Mouse (Mus musculus) naive thymus-derived CD4-positive, alpha-beta T cell, adult 2 months (primary cell): ENCODE results near the gene Pola1.
"Not testable (repeated sequence)": the region's sequence is repeated elsewhere in the genome, so short reads cannot be mapped to it uniquely, and the experiment has no call there.

Experiments
- DNase-seq: peaks from one replicate; pipeline ENCODE4 v3.0.0-alpha.2; 2011; ENCODE audit warnings: low read depth

Gene Pola1

DNA sequence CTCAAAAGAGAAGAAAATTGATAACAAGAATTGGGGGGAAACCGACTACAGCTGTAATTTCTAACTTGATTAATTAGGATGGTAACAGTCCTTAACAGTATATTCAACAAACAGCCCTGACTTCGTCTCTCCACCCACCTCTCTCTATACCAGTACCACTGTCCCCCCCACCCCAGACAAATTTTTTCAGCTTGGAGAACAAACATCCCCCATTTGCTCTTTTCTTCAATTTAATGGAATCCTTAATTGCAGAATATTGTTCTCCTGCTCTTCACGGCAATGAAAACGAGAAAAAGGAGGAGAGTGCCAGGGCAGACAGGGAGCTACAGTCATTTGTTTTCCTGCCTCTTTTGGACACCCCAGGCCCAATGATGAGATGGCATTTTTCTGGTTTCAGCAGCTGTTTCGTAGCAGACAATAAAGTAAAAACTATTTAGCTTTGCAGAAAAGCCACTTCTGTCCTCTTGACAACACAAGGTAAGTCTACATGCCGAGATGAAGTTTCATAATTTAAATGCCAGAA, 202.2 kb downstream of the Pola1 start:
- no peak for DNase-seq

DNA sequence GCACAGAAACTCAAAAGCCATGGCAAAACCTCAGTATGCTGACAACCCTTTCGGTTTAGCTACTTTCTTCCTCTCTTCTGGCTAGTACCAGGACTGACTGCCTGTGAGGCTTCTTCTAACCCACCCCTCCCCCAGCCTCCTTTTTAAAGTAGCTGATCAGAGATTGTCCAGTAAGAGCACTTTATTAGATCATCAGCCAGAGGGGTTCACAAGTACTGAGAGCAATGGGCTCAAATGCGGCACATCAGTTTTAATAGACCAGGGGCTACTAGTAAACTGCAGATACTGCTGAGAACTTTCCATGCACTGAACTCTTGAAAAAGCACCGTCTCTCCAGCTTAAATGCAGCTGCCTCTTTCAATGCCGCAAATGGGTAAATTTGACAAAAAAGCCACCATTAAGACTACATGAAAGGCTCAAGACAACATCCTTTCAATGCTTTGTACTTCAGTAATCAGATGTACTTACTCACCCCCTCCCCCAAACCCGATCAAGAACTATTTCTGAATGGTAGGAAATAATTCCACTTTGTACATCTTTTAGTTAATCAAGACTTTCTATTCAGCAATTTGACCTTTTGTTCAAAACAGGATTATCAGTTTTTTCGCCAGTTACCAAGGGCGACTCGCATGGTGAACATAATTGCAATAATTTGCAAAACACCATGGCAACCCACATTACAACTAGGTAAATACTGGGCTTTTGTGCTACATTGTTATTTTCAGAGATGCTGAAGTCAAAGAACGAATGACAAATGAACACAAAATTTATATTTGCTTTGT, 202.8 kb downstream of the Pola1 start:
- no peak for DNase-seq

DNA sequence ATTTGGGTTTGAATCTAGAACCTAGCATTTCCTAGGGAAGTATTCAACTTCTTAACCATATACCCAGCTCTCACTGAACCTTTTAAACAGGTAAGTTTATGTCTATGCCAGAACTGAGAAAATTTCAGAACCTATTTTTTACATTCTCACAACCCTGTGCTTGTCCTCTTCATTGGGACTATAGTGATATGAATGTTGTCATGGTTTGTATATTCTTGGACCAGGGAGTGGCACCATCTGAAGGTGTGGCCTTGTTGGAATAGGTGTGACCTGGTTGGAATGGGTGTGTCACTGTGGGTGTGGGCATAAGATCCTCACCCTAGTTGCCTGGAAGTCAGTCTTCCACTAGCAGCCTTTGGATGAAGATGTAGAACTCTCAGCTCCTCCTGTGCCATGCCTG, 231.1 kb downstream of the Pola1 start:
- not testable (repeated sequence) for DNase-seq

DNA sequence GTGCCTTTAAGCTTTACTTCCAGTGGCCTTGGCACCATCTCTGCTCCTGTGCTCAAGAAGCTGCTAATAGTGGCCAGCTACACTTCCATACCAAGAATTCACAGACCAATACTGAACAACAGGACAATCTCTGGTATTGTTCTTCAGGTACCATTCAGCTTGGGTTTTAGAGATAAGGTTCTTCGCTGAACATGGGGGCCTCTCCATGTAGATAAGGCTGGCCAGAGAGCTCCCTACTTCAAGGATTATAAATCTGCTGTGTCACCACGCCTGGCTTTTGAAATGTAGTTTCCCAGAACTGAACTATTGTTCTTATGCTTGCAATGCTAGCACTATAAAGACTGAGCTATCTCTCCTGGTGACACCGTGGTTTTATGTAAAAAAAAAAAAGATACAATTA, 234.9 kb downstream of the Pola1 start:
- no peak for DNase-seq

DNA sequence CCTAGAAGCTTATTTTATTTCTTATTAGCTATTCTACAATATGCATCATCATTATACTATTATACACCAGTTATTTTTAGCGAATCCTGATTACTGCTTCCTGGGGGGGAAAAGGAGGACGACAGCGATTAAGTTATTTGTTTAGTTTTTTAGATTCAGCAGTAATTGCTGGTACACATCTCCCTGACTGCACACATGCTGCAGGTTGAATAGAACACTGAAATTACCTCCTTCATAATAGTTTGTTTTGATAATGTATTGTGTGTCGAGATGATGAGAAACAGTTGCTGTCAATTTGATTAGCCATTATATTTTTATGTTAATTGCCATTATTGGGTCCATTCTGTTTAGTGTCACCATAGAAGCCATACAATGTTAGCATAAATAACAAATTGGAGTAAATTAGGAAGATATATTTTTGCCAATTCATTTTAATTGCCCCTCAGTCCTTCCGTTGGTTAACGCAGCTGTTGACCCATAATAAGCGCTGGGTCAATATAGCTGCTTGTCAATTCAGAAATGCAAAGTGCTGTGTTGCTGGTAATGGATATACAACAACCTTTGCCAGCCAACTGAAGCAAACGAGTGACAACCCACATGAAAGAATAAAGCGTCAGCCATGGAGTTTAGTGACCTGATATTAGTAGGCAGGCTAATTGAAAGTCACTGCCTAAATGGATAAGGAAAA, 254.5 kb downstream of the Pola1 start:
- DNase-seq: no peak

DNA sequence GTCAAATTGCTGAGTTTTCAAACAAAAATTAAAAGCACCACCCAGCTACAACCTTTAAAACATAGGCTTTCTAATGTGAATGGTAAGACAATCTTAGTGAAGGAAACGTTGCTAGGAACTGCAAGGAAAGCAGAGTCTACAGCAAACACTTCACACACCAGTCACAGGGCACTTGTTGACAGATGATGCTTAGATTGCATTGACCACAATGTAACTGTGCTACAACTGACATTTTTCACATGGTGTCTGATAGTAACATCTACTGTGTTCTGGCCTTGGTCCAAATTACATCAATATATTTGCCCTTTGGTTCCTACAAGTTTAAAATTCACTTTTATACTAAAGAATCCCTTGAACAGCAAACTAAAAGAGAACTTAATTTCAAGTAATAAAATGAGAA, 258.5 kb downstream of the Pola1 start:
- no peak for DNase-seq

DNA sequence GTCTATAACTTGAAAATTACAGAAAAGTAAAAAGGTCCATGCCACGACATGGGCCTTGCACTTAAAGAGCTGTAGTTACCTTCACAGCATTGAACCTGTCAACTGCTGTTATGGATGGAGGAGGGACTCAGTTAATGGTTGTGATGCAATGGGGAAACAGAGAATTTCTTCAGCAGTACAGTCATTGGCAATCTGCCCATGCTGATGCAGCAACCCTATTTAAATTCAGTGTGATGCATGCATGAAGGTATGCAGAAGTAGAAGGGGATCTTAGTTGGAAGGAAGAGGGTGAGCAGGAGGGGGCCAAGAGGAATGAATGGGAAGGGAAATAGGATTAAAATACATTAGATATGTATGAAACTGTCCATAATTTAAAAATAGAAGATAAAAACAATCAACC, 262.2 kb downstream of the Pola1 start:
- DNase-seq: no peak

DNA sequence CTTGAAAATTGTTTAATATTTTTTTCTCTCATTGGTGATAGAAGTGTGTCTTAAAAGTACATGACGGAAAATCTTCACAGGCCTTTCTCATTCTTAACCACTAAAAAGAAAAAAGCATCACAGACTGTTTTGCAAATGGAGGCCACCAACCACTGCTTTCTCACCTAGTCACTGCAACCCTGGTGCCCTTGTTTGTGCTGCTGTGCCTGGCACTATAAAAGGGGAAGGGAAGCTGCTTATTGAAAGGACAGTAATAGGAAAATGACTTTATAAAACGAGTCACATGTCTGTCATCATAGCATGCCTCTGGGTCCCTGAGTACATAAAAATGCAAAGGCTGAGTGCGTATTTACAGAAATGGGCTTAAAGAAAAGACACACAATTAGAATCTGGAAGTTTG, 263.7 kb downstream of the Pola1 start:
- no peak for DNase-seq

DNA sequence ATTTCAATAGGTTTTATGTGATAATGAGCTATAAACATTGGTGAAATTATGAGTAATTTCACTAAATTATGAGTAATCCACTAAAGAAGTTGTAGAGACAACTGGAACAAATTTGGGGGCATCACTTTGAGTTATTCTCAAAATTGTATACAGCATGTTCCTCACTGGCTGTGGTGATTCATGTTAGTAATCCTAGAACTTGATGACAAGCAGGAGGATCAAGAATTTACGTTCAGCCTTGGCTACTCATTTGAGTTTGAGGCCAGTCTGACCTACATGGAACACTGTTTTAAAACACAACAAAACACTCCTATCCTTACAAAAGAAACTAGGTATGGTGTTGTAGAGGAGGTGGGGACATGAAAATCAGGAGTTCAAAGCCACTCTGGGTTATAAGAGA, 310.6 kb downstream of the Pola1 start:
- no peak for DNase-seq

DNA sequence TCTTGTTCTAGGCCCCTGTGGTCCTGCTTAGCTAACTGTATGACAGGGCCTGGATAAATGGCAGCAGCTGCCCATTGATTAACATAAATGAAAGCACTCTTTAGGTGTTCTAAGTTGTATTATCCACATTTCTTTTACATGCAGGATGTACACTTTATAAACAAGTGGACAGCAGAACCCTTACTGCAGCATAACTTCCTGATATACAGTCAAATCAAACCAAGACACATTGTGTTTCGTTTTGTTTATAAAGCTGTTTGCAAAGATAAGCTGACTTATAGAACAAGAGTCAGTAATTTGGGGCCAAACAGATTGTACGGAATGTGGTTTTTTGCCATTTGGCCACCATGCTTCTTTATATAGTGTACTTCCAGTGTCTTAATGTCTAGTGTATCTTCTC, 312.0 kb downstream of the Pola1 start:
- DNase-seq: no peak

DNA sequence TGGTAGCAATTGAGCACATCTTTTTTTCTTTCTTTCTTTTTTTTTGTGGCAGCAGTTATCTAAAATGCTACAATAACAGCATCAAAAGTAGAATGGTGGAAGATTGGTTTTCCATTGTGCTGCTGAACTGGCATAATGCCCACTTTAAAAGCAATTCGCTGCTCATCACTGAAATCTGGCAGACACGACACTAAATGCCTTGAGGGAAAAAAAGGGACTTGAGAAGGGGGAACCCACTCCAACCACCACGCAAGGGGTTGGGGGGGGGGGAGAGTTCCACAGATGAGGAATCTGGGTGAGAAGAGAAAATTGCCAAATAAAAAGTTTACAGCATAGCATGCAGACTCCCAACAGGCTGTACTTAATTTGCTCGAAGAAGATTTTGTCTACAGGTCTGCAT, 314.4 kb downstream of the Pola1 start:
- no peak for DNase-seq

DNA sequence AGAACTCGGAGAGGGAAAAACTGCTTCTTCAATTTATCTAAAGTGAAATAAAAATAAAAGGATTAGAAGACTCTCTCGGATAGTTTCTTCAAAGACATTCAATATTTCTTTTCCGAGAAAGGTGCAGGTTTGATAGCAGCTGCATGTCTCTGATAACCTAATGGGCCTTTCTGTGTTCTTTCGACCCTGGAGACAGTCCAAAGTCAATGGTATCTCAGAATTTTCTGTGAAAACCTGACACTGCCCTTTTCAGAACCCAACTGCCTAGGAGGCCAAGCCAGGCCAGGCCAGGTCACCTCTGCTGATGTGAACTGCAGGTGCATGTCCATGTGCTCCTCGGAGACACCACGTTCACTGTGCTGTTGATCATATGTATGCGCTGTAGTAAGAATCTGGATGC, 326.2 kb downstream of the Pola1 start:
- no peak for DNase-seq

DNA sequence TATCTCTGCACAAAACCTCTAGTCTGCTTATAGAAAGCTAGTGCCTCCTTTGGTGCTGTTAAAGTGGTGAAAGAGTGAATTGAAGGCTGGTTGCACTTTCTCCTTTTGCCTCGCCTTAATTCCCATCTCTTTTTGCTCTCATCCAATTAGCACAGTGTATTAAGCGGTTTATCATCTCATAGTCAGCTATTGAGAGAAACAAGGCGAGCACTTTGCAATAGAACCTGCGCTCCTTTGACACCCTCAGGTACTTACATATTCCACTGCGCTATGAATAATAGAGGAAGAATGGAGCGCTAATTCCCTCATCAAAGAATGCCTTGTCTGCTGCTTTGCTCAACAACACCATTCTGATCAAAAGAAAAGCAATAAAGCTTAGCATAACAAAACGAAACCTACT, 330.2 kb downstream of the Pola1 start:
- DNase-seq: no peak

DNA sequence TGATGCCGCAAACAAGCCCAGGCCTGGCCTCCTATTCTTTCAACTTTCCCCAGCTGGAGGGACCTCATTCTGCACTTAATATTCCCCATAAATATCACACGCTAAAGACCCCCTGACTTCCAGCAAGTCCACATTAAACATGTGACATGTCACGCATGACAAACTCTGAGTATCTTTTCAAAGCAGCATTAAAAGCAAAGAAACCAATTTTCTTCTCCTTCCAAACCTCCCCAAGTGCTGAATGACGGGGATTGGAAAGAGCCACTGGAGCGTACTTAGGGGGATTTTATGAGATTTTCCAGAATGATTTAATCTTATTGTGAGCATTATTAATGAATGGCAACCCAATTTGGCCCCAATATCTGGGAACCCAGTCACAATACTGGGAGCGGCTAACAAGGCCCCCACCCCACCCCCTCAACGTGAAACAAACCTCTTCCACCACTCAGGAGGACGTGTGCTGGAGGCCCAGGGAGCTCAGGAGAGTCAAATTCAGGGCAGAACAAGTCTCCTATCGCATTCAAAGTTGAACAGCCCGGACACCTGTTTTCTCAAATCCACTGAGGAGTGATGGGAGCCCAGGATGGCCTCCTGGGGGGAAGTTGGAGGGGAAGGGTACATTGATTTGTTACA, 331.7 kb downstream of the Pola1 start:
- DNase-seq: no peak

DNA sequence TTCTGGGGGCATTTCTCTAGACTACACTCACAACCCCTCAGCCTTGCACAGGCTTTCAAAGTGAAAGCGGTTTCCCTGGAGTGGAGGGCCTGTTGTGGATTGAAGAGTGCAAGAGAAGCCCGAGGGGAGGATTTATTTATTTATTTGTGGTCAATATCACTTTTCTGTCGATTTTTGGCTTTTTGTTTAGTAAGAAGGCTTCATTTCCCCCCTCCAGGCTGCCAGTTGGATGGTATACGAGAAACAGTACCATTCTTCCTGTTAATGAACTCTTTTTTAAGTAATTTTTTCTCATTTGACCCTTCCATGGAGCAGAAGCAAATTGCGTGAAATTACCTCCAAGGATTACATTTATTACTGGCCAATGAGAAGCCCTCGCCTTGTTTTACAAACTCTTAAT, 332.2 kb downstream of the Pola1 start:
- no peak for DNase-seq

DNA sequence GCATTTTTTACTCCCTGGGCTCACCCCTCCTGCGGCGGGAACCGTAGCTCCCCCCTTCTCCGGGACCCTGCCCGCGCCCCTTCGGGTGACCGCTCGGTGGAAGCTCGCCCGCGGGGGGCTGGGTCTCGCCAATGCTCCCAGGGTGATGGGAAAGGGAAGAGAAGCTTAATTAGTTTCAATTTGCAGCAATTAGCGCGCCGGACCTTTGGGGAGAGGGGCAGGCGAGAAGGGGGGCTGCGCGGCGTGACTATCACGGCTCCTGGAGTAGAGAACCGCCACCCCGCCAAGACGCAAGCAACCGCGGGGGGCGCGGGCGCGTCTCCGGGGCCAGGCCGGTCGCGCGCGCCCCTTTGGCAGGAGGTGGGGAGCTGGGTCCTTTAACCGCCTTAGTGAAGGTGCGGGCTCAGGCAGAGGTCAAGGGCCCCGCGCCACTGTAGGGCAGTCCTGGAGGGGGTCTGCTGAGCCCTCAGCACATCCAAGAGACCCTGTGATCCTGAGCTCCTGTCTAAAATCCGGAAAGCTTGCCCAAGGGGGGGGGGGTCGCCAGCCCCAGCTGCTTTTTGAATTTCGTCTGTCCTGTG, 332.8 kb downstream of the Pola1 start:
- no peak for DNase-seq

DNA sequence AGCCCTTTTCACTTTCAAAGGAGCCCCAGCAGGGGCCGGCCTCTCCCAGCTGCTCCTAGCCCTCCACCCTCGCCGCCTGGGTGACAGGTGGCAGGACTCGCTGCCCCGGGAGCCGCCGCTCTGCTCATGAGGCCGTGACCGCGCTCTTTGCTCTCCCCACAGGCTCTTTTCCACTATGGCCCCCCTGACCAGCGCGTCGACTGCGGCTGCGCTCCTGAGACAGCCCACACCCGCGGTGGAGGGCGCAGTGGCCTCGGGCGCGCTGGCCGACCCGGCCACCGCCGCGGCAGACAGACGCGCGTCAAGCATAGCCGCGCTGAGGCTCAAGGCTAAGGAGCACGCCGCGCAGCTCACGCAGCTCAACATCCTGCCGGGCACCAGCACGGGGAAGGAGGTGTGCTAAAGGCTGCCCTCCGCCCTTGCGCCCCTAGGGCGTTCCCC, 334.9 kb downstream of the Pola1 start:
- DNase-seq: no peak

DNA sequence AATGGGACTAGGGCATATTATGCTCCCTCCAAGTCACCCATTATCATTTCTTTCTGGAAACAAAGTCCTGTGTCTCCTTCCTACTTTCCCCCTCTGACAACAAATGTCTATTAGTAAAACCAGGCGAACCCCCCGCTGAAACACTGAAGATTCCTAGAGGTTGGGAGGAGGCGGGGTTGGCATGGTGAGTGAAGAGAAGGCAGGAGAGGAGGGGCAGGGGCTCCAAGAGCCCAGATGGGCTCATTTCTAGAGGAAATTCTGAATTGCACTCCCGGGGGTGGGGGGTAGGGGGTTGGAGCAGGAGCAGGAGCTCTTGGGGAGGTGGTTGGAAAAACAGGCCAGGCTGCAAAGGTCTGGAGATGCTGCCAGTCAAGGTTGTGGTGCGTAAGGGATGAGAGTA, 336.1 kb downstream of the Pola1 start:
- no peak for DNase-seq

DNA sequence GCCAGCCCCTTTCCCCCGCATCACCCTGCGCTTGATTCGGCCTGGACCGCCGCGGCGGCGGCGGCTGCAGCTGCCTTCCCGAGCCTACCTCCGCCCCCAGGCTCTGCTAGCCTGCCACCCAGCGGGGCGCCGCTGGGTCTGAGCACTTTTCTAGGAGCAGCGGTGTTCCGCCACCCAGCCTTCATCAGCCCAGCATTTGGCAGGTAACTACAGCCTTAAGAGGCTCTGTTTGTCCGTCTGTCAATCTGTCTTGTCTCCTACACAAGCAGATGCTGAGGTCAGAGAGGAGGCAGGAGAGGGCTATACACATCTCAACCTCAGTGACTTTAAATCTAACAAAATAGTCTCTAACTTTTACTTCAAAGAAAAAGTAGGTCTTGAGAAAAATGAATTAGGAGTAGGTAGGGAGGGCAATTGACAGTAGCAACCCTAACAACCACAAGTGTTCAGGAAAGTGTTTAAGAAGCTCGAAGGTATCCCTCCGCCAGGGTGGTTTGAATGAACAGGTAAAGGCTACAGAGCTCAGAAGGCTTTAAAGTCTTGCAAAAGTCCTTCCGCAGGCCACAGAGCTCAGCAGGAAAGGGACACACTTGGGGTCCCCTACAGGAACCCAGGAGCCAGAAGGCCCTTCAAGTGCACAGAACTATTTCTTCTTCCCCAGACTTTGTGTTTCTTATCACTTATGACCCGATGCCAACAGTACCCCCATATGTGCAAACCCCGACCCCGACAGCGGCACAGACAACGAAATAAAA, 337.0 kb downstream of the Pola1 start:
- no peak for DNase-seq

DNA sequence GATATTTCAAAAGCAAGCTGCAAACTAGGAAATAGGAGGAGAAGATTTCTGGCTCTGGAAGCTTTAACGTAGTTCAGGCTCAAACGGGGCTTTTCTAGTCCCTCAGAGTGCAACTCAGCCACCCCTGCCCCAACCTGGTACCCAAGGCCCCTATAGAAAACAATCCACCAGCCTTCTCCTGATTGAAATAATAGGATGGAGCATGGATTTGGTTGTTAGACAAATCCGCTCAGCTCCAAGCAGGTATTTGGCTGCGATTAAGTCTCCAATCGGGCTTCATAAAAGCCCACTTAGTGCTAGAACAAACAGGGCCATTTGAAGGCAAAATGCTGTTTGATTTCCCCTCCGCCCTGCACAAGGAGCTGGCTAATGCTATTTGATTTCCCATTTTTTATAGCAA, 339.9 kb downstream of the Pola1 start:
- no peak for DNase-seq

DNA sequence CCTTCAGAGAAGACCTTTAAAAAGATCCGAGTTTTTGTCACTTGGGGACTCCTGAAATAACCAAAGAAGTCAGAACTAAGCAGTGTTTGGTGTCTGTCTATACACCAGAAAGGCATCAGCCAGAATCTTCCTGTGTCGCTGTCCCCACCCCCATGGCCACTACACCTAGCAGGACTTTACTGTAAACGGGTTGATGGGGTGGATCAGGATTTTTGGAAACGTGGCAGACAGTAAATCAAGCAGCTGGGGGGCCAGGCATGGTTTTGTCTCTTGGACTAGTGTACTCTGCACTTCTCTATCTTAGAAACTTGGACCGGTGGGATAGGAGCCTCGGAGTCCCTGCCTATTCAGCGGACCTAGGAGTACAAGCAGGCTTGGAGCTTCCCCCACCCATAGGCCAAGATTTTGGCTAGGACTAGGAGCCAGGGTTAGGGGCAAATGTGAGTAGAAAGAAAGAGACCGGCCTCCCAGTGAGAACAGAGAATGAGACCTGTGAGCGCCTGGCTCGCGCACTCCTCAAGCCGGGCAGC, 342.0 kb downstream of the Pola1 start:
- no peak for DNase-seq

DNA sequence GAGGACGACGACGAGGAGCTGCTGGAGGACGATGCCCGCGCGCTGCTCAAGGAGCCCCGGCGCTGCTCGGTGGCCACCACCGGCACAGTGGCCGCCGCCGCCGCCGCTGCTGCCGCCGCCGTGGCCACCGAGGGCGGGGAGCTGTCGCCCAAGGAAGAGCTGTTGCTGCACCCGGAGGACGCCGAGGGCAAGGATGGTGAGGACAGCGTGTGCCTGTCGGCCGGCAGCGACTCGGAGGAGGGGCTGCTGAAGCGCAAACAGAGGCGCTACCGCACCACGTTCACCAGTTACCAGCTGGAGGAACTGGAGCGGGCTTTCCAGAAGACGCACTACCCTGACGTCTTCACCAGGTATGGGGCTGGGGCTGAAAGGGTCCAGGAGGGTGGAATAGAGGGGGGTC, 342.9 kb downstream of the Pola1 start:
- no peak for DNase-seq
